Mouse (Mus musculus) frontal cortex, adult 2 months (tissue): ENCODE measurements at regions not wholly inside any gene's neighbourhood (a gene's known extent, or its start where the extent isn't known, plus 50 kb on each side); places are given as distances from the start of the nearest gene placed in this dataset.

Experiments
- DNase-seq, 2 experiments: peaks; one replicate each; pipeline ENCODE4 v3.0.0; 2022; ENCODE audit warnings: low spot score in 1 of 2; ENCODE audit errors: extremely low spot score in 1 of 2

DNA sequence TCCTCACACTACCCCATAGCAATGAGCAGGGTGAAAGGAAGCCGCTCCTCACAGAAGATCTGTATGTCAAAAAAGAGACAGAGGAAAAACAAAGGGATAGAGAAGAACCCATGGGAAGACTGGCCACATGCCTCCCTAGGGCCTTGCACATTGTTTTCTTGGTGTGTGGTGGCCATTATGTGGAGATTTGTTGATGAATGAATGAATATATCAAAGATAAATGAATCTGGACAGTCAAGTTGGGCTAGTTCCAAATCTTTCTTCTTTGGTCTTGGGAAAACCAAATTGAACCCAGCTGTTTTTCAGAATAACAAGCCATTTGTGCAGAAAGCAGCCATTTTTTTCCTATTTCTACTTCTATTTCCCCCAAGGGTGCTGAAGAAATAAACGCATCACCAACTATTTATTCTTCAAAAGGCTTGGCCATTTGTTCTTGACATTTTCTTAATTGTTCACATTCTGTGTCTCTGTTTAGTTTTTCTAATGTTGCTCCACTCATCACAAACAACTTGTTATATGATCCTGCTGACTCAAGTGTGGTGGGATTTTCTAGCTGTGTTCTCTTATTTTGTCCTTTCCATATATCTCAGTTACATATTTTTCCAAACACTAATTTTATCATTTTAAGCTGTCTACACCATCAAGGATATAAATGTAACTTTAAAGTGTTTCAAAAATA lies 208.9 kb downstream of the Snx13 start:
- no peak for DNase-seq

GRCm38 (mm10) chr12:35248476-35248875 lies 201.5 kb downstream of the Snx13 start:
- no peak for DNase-seq

- DNase-seq, result peak in 1 of 2 experiments; percentile 18
Measured at GRCm38 (mm10) chr12:35246226-35247014, 199.4 kb downstream of the Snx13 start.

DNA sequence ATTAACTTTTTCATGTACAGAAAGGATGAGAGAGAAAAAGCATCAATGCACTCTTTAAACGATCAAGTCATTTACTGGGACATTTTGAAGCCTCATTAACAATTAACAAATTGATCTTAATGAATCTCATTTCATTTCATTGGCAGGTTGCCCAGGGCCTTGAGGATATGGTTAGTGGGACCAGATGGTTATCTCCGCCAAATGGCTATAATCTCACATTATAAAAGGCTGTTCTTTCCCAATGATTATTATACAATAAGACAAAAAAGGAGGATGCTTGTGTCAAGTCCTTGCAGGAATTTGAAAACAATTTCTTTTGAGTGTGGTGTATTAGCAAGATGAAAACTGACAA lies 185.3 kb downstream of the Snx13 start:
- no peak for DNase-seq

- DNase-seq, result peak in 1 of 2 experiments; percentile 43
Measured at GRCm38 (mm10) chr12:35231414-35232321, 184.7 kb downstream of the Snx13 start.

- DNase-seq, result peak in 1 of 2 experiments; percentile 11
Measured at GRCm38 (mm10) chr12:35220429-35220828, 173.4 kb downstream of the Snx13 start.

DNA sequence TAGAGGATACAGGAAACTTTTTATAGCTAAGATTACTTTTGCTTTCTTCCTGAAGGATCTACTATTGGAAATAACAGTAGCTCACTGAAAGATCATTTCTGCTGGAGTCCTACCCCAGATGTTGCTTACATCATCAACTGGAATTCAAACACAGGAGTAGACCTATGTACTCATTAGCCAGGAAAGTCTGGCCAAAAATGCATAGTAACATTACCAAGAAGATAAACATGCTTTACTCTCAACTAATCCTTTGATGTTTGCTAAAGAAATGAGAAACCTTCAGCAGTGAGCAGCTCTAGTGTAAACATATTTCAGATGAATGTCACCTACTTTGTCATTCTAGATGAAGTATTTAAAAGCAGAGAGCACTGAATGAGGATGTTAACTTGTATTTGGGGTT lies 173.0 kb downstream of the Snx13 start:
- DNase-seq, result no peak

DNA sequence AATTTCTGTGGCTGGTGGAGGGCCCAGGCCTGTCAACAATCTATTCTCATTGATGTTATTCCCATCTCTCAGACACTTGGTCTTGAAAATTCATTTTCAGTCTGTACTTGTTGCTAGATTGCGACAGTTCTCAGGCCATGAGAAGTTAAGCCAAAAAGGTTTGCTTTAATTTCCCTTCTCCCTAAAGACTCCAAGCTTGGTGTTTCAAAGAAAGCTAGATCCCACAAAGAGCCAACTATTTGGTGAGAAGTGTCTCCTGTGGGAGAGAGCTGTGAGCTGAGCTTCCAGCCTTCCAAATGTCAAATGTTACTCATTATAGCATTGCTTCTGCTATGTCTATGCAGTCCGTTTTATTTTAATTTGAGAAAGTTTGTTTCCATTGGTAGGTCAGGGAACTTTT lies 169.7 kb downstream of the Snx13 start:
- DNase-seq, result peak in 1 of 2 experiments; percentile 15

- DNase-seq, result no peak
Measured at GRCm38 (mm10) chr12:35209399-35209798, 162.4 kb downstream of the Snx13 start.

DNA sequence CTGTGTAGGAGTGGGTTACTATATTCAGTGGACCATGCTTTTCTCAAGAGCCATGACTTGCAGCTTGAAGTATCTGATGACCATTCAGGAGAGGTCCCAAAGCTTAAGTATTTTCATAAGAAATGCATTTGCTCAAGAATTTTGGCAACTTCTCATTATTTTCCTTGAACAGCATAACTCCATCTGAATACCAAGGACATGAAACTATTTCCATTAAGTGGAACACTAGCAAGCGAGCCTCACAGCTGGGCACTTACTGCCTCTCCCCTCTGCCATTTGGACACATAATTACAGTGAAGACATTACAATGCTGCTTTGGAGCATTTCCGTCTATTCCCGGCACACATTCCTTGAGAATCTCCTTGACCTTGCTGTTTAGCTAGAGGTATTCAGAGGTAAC lies 160.6 kb downstream of the Snx13 start:
- no peak for DNase-seq

- no peak for DNase-seq
Measured at GRCm38 (mm10) chr12:35203398-35203797, 156.4 kb downstream of the Snx13 start.

DNA sequence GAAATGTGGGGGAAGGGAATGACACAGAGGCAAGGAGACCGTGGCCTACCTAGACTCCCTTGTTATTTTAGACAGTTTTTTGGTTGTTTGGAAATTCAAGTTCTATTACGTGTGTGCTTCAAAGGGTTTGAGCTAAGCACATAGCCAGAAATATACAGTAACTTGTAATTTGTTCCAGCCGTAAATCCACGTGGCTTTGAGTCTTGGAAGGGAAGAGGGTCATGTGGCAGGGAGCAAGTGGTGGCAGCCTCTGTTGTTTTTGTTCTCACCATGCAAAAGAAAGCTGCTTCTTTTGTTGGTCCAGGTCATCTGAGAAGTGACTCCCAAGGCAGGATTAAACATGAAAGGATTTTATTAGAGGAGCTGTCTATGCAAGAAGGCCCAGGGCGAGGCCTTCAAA lies 153.1 kb downstream of the Snx13 start:
- DNase-seq, result no peak
